Mouse (Mus musculus) gastrocnemius, adult 8-10 months (tissue): Measurements from ENCODE around the gene Hddc2. TPM values are rescaled to one million over a fixed set of nuclear protein-coding genes. Genes with fewer than 3 reads are reported as not detected.
A peak's percentile ranks its signal among the peaks of the same experiment; 100 is the strongest.

Source experiments
- DNase-seq, 2 experiments: peaks; one replicate each; pipeline ENCODE4 v3.0.0; 2022; ENCODE audit warnings: low spot score in 2 of 2
- total RNA-seq, 4 experiments: library from RNA; stranded (reverse); gene quantifications; 2 replicates each; pipeline ENCODE4 v1.2.4; 2022

Gene Hddc2
- total RNA-seq: 10 to 100 TPM; 16.5 to 22.4 (median 20.4) TPM

- peak; percentile 40 to 65 for DNase-seq
Observed at GRCm38 (mm10) chr10:31312865-31313848, at the start of gene Hddc2. Gene Hddc2, plus strand, starts transcription at chr10:31313383.

DNA sequence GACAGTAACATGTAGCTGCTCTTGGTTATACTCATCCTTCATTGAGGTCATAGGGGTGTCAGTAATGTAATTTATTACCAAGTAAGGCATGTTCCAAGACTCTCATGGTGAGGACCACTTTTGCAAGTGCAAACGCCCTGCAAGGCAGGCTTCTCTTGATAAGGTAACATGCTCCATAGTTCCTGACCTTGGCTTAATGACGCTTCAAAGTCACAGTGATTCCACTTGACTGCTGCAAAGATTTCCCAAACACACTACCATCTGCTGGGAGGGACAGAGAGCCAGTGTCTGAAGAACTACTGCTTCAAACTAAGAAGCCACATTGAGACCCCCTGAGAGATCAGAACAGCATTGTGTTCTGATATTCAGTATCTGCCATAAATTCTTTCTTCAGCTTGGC is 40.4 kb upstream of the Hddc2 start:
- no peak for DNase-seq

GRCm38 (mm10) chr10:31273171-31273570 is 40.0 kb upstream of the Hddc2 start:
- no peak for DNase-seq

GRCm38 (mm10) chr10:31287787-31288186 is 25.4 kb upstream of the Hddc2 start:
- DNase-seq: no peak

GRCm38 (mm10) chr10:31288697-31289390 is 24.3 kb upstream of the Hddc2 start:
- DNase-seq: no peak

DNA sequence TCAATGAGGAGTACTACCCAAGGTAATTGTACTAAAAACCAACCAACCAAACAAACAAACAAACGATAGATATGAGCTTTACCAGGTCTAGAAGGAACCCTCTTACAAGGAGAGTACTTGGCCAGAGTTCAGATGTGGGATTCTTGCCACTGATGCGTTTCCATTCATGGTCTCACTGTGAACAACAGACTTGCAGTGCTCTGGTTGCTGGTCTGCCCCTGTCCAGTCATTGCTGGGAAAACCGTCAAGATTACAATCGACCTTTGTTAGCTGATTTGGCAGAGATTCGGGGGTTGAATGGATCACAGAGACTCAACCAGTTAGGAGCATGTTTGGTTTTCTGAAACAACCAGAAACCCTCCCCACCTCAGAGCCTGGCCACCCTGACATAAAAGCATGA is 17.5 kb upstream of the Hddc2 start:
- no peak for DNase-seq

- DNase-seq: no peak
Observed at GRCm38 (mm10) chr10:31296458-31296857, 16.7 kb upstream of the Hddc2 start.

GRCm38 (mm10) chr10:31297106-31297505 is 16.1 kb upstream of the Hddc2 start:
- no peak for DNase-seq

DNA sequence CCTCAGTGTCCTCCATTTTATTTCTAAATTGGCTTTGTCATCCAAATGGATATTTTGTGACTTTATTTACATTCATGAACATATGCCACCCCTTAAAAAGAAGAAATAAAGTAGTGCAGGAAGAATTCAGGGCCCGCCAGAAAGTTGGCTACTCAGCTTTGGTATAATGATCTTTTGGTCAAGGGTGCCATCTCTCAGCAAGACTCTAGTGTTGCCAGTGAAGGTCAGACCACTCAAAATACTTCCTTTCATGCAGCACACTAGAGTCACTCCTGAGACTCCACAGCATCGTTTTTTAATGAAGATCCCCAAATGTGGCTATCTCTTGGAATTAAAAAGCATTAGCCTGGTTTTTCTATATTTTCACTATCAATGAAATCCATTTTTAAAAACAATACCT is 14.9 kb upstream of the Hddc2 start:
- DNase-seq: no peak

GRCm38 (mm10) chr10:31298921-31299574 is 14.1 kb upstream of the Hddc2 start:
- DNase-seq: peak in 1 of 2 experiments; percentile 7

DNA sequence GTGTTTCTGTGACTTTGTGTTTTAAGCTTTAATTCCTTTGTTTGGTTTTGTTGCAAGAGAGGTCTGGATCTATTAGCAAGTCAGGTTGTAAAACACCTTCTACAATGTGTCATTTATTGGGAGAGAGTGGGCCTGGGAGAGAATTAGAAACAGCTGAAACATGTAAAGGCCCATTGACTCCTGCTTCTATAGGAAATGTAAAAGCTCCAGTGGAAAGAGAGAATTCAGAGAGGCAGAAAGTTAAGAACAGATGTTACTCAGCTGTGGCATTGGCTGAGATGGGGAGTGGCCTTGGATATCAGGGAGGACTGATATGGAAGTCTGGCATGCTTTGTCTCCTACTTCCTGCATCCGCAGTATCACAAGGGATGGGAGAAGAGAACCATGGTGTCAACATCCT is 12.9 kb upstream of the Hddc2 start:
- DNase-seq: no peak

GRCm38 (mm10) chr10:31303446-31303845 is 9.7 kb upstream of the Hddc2 start:
- DNase-seq: no peak

GRCm38 (mm10) chr10:31307024-31307598 is 6.1 kb upstream of the Hddc2 start:
- no peak for DNase-seq

DNA sequence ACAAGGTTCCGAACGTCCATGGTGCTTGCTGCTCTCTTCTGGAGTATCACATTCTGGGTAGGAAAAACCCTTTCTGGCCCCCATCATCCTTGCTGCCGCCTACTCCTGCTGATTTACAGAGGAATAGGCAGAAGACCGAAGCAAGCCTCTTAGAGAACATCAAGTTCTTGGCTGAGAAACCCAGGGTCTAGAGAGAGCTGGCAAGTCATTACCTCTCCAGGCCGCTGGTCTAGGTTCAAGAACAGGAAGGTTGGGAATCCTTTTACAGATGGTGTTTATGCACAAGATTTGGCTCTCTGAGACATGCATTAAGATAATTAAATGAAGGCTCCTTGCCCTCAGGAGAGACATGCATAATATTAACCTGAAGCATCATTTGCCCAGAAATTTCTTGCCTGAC is 5.3 kb downstream of the Hddc2 start:
- peak in 1 of 2 experiments; percentile 4 for DNase-seq

DNA sequence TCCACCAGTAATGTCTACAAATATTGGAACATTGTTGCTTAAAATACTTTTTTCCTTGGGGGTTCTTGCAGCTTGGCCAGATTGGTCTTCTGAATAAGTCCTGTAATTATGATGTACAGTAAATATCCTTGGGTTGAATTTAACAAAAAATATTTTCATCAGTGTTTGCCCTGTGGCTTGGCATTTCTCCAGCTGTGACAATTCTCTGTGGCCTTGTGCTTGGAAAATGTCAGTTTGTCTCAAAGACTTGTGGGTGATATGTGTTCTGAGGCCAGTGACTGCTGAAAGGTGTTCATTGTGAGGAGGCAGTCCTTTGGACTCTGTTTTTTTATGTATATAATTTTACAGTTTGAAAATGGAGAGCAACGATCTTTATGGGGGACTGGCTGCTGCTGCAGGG is 16.3 kb downstream of the Hddc2 start:
- no peak for DNase-seq

- no peak for DNase-seq
Observed at GRCm38 (mm10) chr10:31330286-31330962, 17.2 kb downstream of the Hddc2 start.

DNA sequence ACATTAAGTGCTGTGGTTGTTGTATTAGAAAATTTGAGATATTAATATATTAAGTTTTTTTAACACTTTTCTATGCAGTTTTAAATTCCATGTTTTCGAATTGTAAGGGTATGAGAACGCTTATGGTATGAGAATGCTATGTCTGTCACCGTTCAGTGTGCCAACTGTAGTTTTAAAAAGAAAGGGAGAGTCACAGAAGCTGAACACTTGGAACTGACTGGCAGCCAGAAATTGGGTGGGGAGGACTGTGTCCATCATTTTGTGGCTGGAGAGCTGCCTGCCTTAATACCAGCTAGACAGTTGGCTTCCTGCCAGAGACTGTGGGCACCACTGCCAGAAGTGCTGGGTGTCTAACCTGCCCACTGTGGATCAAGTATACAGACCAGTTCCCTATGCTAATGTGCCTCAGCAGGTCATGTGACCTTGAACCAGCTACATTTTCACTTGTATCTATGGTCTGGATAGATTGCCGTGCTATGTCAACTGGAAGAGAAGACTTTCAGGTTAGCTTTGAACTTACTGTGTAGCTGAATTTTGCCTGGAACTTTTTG is 18.1 kb downstream of the Hddc2 start:
- DNase-seq: peak in 1 of 2 experiments; percentile 6

DNA sequence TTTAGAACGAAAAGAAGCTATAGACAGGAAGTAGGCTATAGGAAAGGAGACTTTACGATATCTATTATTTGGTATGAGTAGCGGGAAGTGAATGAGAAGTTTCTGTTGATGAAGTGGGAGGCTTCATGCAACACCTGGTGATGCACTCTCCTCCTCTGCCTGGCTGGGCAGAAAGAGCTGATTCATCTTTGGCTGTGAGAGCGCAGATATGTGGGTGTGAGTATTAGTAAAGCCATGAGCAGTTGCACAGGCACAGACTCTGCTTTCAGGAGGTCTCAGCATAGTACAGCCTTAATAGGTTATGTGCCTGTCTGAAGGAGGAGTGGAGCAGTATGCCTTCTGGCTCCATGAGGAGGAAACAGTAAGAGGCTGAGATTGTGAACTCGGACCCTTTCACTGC is 23.2 kb downstream of the Hddc2 start:
- DNase-seq: no peak

GRCm38 (mm10) chr10:31346401-31346800 is 33.2 kb downstream of the Hddc2 start:
- no peak for DNase-seq

DNA sequence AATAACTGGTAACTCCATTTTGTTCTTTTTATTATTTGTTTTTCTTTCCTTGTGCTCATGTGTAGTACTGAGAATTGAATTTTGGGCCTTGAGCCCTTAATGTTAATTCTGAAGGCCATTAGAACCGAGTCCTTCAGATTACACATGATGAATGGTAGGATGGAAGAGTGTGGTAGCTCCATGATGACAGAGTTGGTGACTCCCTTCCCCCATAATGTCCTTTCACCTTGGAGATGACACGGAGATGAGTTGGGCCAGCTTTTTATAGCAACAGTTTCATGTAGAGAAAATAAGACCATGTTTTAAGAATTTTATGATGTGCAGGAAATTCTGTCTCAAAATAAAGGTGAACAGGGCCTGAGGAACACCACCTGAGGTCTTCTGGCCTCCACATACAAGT is 37.9 kb downstream of the Hddc2 start:
- no peak for DNase-seq
